Mouse (Mus musculus) midbrain, embryonic 12.5 days (tissue): ENCODE measurements around the gene Inpp5a. TPM values are rescaled to one million over a fixed set of nuclear protein-coding genes. Genes with fewer than 3 reads are reported as not detected.

Experiments
- ATAC-seq: fragments of 200-750 bp; cut with Nextera tagmentation; 2 replicates; pipeline ENCODE4 v1.8.0; 2017; ENCODE audit warnings: low read depth, moderate TSS enrichment, moderate library complexity; ENCODE audit not compliant: low FRiP score
- H3K27ac ChIP-seq: fragments of 300-500 bp; sonication (generic); replicated peaks from 2 replicates; pipeline ENCODE4 v1.5.1; 2016; ENCODE audit warnings: mild to moderate bottlenecking
- H3K27me3 ChIP-seq: fragments of 300-500 bp; sonication (generic); 2 replicates; pipeline ENCODE4 v1.6.1; 2016; ENCODE audit warnings: mild to moderate bottlenecking
- H3K36me3 ChIP-seq: fragments of 300-500 bp; sonication (generic); 2 replicates; pipeline ENCODE4 v1.6.1; 2016
- H3K4me1 ChIP-seq: fragments of 300-500 bp; sonication (generic); 2 replicates; pipeline ENCODE4 v1.6.1; 2016
- H3K4me2 ChIP-seq: fragments of 300-500 bp; sonication (generic); replicated peaks from 2 replicates; pipeline ENCODE4 v1.6.1; 2016; ENCODE audit warnings: mild to moderate bottlenecking, moderate library complexity
- H3K4me3 ChIP-seq: fragments of 300-500 bp; sonication (generic); 2 replicates; pipeline ENCODE4 v1.5.1; 2016; ENCODE audit warnings: mild to moderate bottlenecking
- H3K9ac ChIP-seq: fragments of 300-500 bp; sonication (generic); replicated peaks from 2 replicates; pipeline ENCODE4 v1.6.1; 2016; ENCODE audit warnings: mild to moderate bottlenecking, moderate library complexity
- H3K9me3 ChIP-seq: fragments of 300-500 bp; sonication (generic); 2 replicates; pipeline ENCODE4 v1.6.1; 2016; ENCODE audit warnings: mild to moderate bottlenecking
- WGBS: fragments of 180-500 bp; shearing (Covaris S2); methylation state at CpG from one replicate; pipeline ENCODE4 v1.1.7; 2016; 5-methylcytosine and 5-hydroxymethylcytosine counted together
- polyA plus RNA-seq: library from polyadenylated mRNA; unstranded; fragments of >200 nt; fragmentation: Nextera tagmentation; extraction: Ambion mirVana; gene quantifications from 2 replicates; pipeline ENCODE4 v1.2.1, GENCODE M21; 2016

Gene Inpp5a
- polyA plus RNA-seq, 1 experiment from 2014 or later, result 24.8 TPM

DNA sequence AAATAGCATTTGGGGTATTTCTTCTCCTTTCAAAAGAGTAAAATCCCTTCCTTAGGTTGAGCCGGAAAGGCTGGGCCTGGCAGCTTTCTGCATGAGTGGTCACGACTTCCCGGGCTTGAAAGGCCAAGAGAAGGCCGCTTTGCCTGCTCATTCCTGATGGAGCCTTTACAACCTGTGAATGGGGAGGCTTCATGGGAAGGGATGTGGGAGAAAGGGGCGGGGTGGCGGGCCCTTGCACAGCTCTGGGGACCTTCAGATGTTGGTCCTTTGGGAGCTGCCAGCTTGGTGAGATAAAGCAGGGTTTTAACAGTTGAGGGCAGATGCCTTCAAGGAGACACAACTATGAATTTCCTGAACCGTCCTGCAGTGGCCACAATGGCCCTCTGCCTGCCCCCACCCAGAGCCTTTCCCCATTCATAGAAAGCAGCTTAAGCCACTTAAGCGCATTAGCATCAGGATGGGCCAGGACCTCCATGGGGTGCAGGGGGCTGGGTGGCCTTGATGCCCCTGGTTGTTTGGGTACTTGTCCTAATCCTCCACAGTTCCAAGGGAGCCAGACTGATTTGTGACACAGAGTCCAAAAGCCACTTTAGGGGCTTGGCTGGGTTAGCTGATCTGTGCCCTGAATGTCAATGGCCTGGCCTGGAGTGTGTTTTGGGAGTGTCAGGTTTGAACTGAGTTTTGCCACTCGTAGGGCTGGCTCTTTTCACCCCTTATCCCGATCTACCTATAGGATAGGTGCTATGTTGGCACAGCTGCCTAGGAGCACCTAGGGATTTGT, 168.0 kb downstream of the Inpp5a start:
- Histone ChIP-seq H3K27ac (no peak overlapping the region), H3K27me3 (peaks cover 89% of the 10 kb centered on the region), H3K36me3 (no peaks in the 10 kb centered on the region), H3K9me3 (no peaks in the 10 kb centered on the region), H3K4me3 (no peak overlapping the region), H3K4me1 (peaks cover 13% of the 10 kb centered on the region), H3K4me2 (no peak overlapping the region), H3K9ac (no peak overlapping the region)
- 12% methylated on average over 10 of the region's 10 CpGs for WGBS
- peak; percentile 62 for ATAC-seq

- peaks cover 18% of the 10 kb centered on the region for H3K4me1 ChIP-seq
- H3K4me2 ChIP-seq, result no peak overlapping the region
- no peak overlapping the region for H3K4me3 ChIP-seq
- no peaks in the 10 kb centered on the region for H3K36me3 ChIP-seq
- H3K9me3 ChIP-seq, result no peaks in the 10 kb centered on the region
- ATAC-seq, result no peak
- WGBS, result 93% methylated on average over 10 of the region's 10 CpGs
- no peak overlapping the region for H3K9ac ChIP-seq
- no peak overlapping the region for H3K27ac ChIP-seq
- peaks cover 83% of the 10 kb centered on the region for H3K27me3 ChIP-seq
Measured at GRCm38 (mm10) chr7:139559659-139560058, 170.8 kb downstream of the Inpp5a start.

- ATAC-seq, result no peak
- no peak overlapping the region for H3K4me2 ChIP-seq
- no peaks in the 10 kb centered on the region for H3K36me3 ChIP-seq
- no peaks in the 10 kb centered on the region for H3K9me3 ChIP-seq
- H3K4me1 ChIP-seq, result peaks cover 4% of the 10 kb centered on the region; the same call in 1 of the 2 replicates
- no peak overlapping the region for H3K4me3 ChIP-seq
- H3K9ac ChIP-seq, result 0 out of 2 replicates have a peak overlapping the region, but pooled peaks have one; percentile 4
- peaks cover 86% of the 10 kb centered on the region for H3K27me3 ChIP-seq
- H3K27ac ChIP-seq, result peak overlapping the region; percentile 52; the same call in 1 of the 2 replicates
- WGBS, result 60% methylated on average over 4 of the region's 4 CpGs
Measured at GRCm38 (mm10) chr7:139563425-139563824, 174.5 kb downstream of the Inpp5a start.

GRCm38 (mm10) chr7:139564161-139564560, 175.3 kb downstream of the Inpp5a start:
- no peak overlapping the region for H3K27ac ChIP-seq
- H3K4me3 ChIP-seq, result no peak overlapping the region
- WGBS, result 91% methylated on average over 2 of the region's 2 CpGs
- no peak overlapping the region for H3K4me2 ChIP-seq
- peaks cover 4% of the 10 kb centered on the region; the same call in 1 of the 2 replicates for H3K4me1 ChIP-seq
- no peak overlapping the region for H3K9ac ChIP-seq
- H3K27me3 ChIP-seq, result peaks cover 84% of the 10 kb centered on the region
- H3K9me3 ChIP-seq, result no peaks in the 10 kb centered on the region
- H3K36me3 ChIP-seq, result no peaks in the 10 kb centered on the region
- ATAC-seq, result no peak

- Histone ChIP-seq H3K27ac (no peak overlapping the region), H3K36me3 (no peaks in the 10 kb centered on the region), H3K9ac (no peak overlapping the region), H3K4me3 (no peak overlapping the region), H3K27me3 (peaks cover 76% of the 10 kb centered on the region), H3K4me2 (no peak overlapping the region), H3K4me1 (peaks cover 4% of the 10 kb centered on the region; the same call in 1 of the 2 replicates), H3K9me3 (no peaks in the 10 kb centered on the region)
- ATAC-seq, result no peak
- WGBS, result 74% methylated on average over 6 of the region's 6 CpGs
Measured at GRCm38 (mm10) chr7:139565998-139566397, 177.1 kb downstream of the Inpp5a start.

GRCm38 (mm10) chr7:139566533-139566932, 177.6 kb downstream of the Inpp5a start:
- no peak for ATAC-seq
- H3K4me2 ChIP-seq, result no peak overlapping the region
- H3K27ac ChIP-seq, result no peak overlapping the region
- 90% methylated on average over 8 of the region's 8 CpGs for WGBS
- no peak overlapping the region for H3K9ac ChIP-seq
- peaks cover 4% of the 10 kb centered on the region; the same call in 1 of the 2 replicates for H3K4me1 ChIP-seq
- no peaks in the 10 kb centered on the region for H3K9me3 ChIP-seq
- no peaks in the 10 kb centered on the region for H3K36me3 ChIP-seq
- H3K27me3 ChIP-seq, result peaks cover 74% of the 10 kb centered on the region
- no peak overlapping the region for H3K4me3 ChIP-seq

GRCm38 (mm10) chr7:139570788-139571187, 181.9 kb downstream of the Inpp5a start:
- Histone ChIP-seq H3K36me3 (no peaks in the 10 kb centered on the region), H3K4me3 (no peak overlapping the region), H3K27ac (no peak overlapping the region), H3K9ac (no peak overlapping the region), H3K27me3 (peaks cover 74% of the 10 kb centered on the region), H3K9me3 (no peaks in the 10 kb centered on the region), H3K4me1 (no peaks in the 10 kb centered on the region), H3K4me2 (no peak overlapping the region)
- ATAC-seq, result no peak
- 94% methylated on average over 5 of the region's 5 CpGs for WGBS

DNA sequence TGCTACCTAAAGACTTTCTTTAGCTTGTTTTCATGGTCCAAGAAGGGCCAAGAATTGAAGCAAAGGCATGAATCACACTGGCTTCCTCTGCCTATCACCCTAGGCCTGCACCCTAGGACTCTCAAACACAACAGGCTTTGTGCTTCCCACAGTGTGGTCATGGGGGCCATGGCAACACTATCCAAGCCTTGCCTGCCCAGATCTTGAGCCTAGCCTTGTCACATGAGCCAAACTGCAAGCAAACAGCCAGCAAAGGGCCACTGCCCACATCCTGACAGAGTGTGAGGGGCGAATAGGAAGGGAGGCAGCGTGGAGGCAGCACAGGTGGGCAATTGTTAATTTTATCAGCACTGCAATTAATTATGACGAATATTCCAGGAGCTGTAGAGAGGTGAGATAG, 183.8 kb downstream of the Inpp5a start:
- H3K9me3 ChIP-seq, result no peaks in the 10 kb centered on the region
- no peaks in the 10 kb centered on the region for H3K36me3 ChIP-seq
- no peak for ATAC-seq
- 90% methylated on average over 3 of the region's 3 CpGs for WGBS
- H3K4me1 ChIP-seq, result no peaks in the 10 kb centered on the region
- no peak overlapping the region for H3K4me3 ChIP-seq
- no peak overlapping the region for H3K4me2 ChIP-seq
- H3K27ac ChIP-seq, result no peak overlapping the region
- peaks cover 76% of the 10 kb centered on the region for H3K27me3 ChIP-seq
- H3K9ac ChIP-seq, result no peak overlapping the region

DNA sequence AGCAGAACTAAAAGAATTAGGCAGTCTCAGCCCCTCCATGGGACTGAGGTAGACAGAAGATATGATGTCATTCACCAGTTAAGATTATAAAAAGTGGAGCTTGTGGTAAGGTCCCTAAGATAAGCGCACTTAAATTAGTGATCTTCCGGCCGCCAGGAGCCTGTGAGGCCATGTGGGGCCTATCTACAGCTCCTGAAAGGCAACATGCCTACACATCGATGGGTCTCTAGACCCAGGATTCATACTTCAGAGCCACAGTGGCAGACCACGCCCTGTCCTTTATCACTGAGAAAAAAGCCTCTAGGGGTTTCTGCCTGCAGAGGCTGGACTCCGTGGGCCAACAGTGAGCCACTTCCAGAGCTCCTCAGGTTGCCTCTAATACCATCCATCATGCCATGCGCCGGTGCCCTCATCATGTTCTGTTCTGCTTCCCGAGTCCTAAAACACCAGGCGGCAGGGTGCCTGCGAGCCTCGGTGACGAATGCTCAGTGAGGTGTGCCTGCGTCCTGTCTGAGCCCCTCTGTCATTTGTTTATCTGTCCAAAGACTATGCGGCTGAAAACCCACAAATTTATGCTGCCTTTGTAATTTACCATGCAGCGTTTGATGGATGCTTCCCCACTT, 187.3 kb downstream of the Inpp5a start:
- H3K27me3 ChIP-seq, result peaks cover 87% of the 10 kb centered on the region

GRCm38 (mm10) chr7:139579261-139579905, 190.5 kb downstream of the Inpp5a start:
- H3K4me3 ChIP-seq, result peak overlapping the region; percentile 47
- H3K9me3 ChIP-seq, result no peaks in the 10 kb centered on the region
- H3K27ac ChIP-seq, result no peak overlapping the region
- peak overlapping the region; percentile 61 for H3K4me2 ChIP-seq
- peaks cover 22% of the 10 kb centered on the region for H3K4me1 ChIP-seq
- no peak for ATAC-seq
- H3K9ac ChIP-seq, result 0 out of 2 replicates have a peak overlapping the region, but pooled peaks have one; percentile 44
- WGBS, result 54% methylated on average over 21 of the region's 21 CpGs
- H3K36me3 ChIP-seq, result 0 out of 2 replicates have a peak, but pooled peaks cover 4% of the 10 kb centered on the region
- peaks cover 99% of the 10 kb centered on the region for H3K27me3 ChIP-seq

More for the DNA sequence above, 187.3 kb downstream of the Inpp5a start:
- Histone ChIP-seq H3K4me2 (no peak overlapping the region), H3K9ac (no peak overlapping the region), H3K27ac (no peak overlapping the region), H3K36me3 (0 out of 2 replicates have a peak, but pooled peaks cover 4% of the 10 kb centered on the region), H3K9me3 (no peaks in the 10 kb centered on the region), H3K4me1 (peaks cover 4% of the 10 kb centered on the region), H3K4me3 (no peak overlapping the region)
- WGBS, result 77% methylated on average over 16 of the region's 16 CpGs
- no peak for ATAC-seq

DNA sequence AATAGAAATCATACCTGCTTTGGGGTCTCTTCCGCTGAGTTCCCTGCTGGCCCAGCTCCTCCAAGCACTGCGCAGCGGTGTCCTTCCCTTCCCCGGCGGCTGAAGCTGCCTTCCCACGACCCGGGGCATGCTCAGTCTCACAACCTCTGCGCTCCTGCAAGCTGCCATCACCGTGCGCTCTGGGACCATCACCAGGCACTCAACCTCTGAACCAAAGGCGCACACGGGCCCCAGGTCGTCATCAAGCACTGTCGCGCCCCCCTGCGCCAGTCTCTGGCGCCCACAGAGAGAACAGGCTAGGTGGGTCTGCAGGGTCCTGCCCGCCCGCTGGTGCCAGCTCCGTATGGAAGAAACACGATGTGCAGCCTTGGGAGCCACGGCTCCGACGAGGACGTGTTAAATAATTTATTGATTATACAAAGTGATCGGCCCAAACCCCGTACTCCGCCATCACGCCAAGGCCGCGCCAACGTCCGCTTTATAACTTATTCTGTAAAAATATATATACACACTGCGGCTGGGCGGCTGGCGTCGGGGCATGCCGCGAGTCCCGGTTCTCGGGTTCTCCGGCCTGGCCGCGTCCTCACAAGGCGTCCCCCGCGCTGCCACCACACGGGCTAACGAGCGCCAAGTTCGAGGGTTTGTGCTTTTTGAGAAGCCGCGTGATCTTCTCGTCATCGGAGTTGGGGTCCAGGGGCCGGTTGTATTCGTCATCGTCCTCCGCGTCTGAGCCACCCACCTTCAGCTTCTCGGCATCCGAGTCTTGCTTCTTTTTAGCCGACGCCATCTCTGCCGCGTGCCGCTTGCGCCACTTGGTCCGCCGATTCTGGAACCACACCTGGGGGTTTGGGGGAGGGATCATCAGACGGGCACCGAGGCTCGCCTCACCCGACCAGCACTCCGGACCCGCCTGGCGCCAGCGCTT, 192.2 kb downstream of the Inpp5a start:
- WGBS, result under 1% methylated on average over 78 of the region's 78 CpGs

More for the DNA sequence above, 192.2 kb downstream of the Inpp5a start:
- Histone ChIP-seq H3K36me3 (0 out of 2 replicates have a peak, but pooled peaks cover 4% of the 10 kb centered on the region), H3K4me2 (peak overlapping the region; percentile 61), H3K27me3 (peaks cover 100% of the 10 kb centered on the region), H3K4me3 (peak overlapping the region; percentile 47), H3K9me3 (no peaks in the 10 kb centered on the region), H3K9ac (peak overlapping the region; percentile 42; the same call in 1 of the 2 replicates), H3K4me1 (peaks cover 37% of the 10 kb centered on the region), H3K27ac (no peak overlapping the region; the same call in 1 of the 2 replicates)
- ATAC-seq, result no peak
